Mouse (Mus musculus) ES-E14 (cell line): ENCODE results near the gene Aim2.

Experiments
- CHD2 ChIP-seq: IDR thresholded peaks from 2 replicates; pipeline ENCODE4 v1.6.1; 2014; ENCODE audit warnings: mild to moderate bottlenecking, low read depth, low read length, inconsistent platforms
- HCFC1 ChIP-seq: IDR thresholded peaks from 2 replicates; pipeline ENCODE4 v1.6.1; 2012; ENCODE audit warnings: low read length, inconsistent platforms, borderline replicate concordance; ENCODE audit not compliant: insufficient read depth
- MAFK ChIP-seq: IDR thresholded peaks from 2 replicates; pipeline ENCODE4 v1.6.1; 2014; ENCODE audit warnings: mild to moderate bottlenecking, low read depth, low read length, inconsistent platforms; ENCODE audit not compliant: insufficient read depth
- ZC3H11A ChIP-seq: IDR thresholded peaks from 2 replicates; pipeline ENCODE4 v1.6.1; 2012; ENCODE audit warnings: low read depth, mild to moderate bottlenecking, inconsistent platforms, low read length, borderline replicate concordance
- ZNF384 ChIP-seq: IDR thresholded peaks from 2 replicates; pipeline ENCODE4 v1.6.1; 2012; ENCODE audit warnings: low read depth, low read length, inconsistent platforms

- TF ChIP-seq ZNF384: no peak
- no peak for TF ChIP-seq MAFK
- TF ChIP-seq CHD2: no peak
- TF ChIP-seq HCFC1: no peak
- TF ChIP-seq ZC3H11A: no peak
Observed at GRCm38 (mm10) chr1:173418516-173418915, 67.8 kb downstream of the Aim2 start.
